Mouse (Mus musculus) embryonic fibroblast, embryonic 13.5 days (primary cell): ENCODE measurements around the gene Ints2. TPM values are rescaled to one million over a fixed set of nuclear protein-coding genes. Genes with fewer than 3 reads are reported as not detected.

ENCODE experiments used
- H3K27ac ChIP-seq: 2 replicates; pipeline ENCODE4 v1.5.1; 2012; ENCODE audit warnings: low read length, control low read depth, inconsistent platforms; ENCODE audit not compliant: insufficient read depth
- H3K4me1 ChIP-seq: 2 replicates; pipeline ENCODE4 v1.6.1; 2011; ENCODE audit warnings: low read length; ENCODE audit not compliant: control insufficient read depth, insufficient read depth
- H3K4me3 ChIP-seq: 2 replicates; pipeline ENCODE4 v1.5.1; 2011; ENCODE audit warnings: mild to moderate bottlenecking, control low read depth, low read length; ENCODE audit not compliant: insufficient read depth
- CTCF ChIP-seq: IDR thresholded peaks from 2 replicates; pipeline ENCODE4 v1.5.1; 2011; ENCODE audit warnings: mild to moderate bottlenecking, control low read depth, low read length, moderate library complexity, borderline replicate concordance; ENCODE audit not compliant: insufficient read depth
- POLR2A ChIP-seq: IDR thresholded peaks from 2 replicates; pipeline ENCODE4 v1.6.1; 2011; ENCODE audit warnings: low read depth, mild to moderate bottlenecking, control low read depth, low read length, moderate library complexity
- polyA plus RNA-seq: library from polyadenylated mRNA; stranded (reverse); fragments of >200 nt; gene quantifications from 2 replicates; pipeline ENCODE4 v1.2.4, GENCODE M21; 2011; ENCODE audit warnings: low read depth; ENCODE audit not compliant: missing spikeins, insufficient read length

The Ints2 gene
- polyA plus RNA-seq, 1 experiment: 28.4 TPM

DNA sequence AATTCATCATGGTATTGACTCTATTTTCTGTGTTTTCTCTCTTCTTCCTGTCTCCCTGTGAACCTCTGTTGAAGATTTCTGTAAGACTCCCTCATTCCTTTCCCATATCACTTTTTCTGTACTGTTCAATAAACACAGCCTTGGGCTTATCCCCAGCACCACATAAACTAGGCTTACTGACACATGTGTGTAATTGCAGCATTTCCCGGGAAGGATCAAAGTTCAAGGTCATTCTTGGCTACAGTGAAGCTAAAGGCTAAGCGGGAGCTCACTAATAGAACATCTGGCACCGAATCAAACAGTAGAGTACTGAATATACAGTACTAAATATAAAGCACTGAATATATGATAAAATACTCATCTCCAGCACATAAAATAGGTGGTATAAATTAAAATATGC lies 81.5 kb downstream of the Ints2 start:
- Histone ChIP-seq H3K4me3 (no peak overlapping the region), H3K4me1 (no peaks in the 10 kb centered on the region), H3K27ac (no peak overlapping the region)
- TF ChIP-seq POLR2A: no peak

GRCm38 (mm10) chr11:86174173-86174572 lies 83.2 kb downstream of the Ints2 start:
- TF ChIP-seq POLR2A (no peak), CTCF (no peak)
- Histone ChIP-seq H3K4me3 (no peak overlapping the region), H3K4me1 (no peaks in the 10 kb centered on the region), H3K27ac (no peak overlapping the region)

- Histone ChIP-seq H3K4me3 (no peak overlapping the region), H3K4me1 (no peaks in the 10 kb centered on the region), H3K27ac (no peak overlapping the region)
- no peak for TF ChIP-seq POLR2A
- TF ChIP-seq CTCF: no peak
Observed at GRCm38 (mm10) chr11:86170743-86171142, 86.6 kb downstream of the Ints2 start.

Other genes with a start within 250 kb of the Ints2 start
- gene Brip1, start 56.4 kb downstream of the Ints2 start, polyA plus RNA-seq: 6.0 and 8.5 TPM in 2 replicates
- gene Med13, start 100.0 kb upstream of the Ints2 start, polyA plus RNA-seq: 40.8 and 57.0 TPM in 2 replicates
- 72.6 and 83.5 TPM in 2 replicates for gene Rnft1, start 227.1 kb upstream of the Ints2 start, polyA plus RNA-seq